Mouse (Mus musculus): Measurements from ENCODE around the gene Prickle4. TPM values are rescaled to one million over a fixed set of nuclear protein-coding genes. Genes with fewer than 3 reads are reported as not detected.
A peak's percentile ranks its signal among the peaks of the same experiment; 100 is the strongest.

Gene Prickle4
- polyA plus RNA-seq, 1 experiment from 2014 or later, result 2.6 TPM

DNA sequence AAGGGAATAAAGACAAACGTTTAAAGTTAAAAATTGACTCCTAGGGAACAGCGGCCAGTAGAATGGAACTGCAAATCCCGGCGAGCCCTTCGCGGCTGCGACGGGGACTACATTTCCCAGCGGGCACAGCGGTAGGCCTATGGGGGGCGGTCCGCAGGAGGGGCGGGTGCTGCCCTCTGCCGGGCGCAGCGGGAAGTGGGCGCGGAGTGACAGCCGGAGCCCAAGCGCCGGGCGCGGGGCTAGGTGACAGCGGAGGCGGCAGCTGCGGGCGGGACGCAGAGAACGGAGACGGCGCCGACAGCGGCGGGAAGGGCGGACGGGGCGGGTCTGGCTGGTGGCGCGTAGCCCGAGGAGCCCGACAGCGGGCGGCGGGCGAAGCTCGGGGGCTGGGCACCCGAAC, 42.3 kb upstream of the Prickle4 start, which contains the start of gene Tfeb:
Tfeb (plus strand) TSS at position 175 of the 400 bp plus-strand sequence.
- Histone ChIP-seq H3K27me3 (ENCODE audit: control insufficient read depth, insufficient read depth, low read length) (peaks cover 5% of the 10 kb centered on the region; the same call in 1 of the 2 replicates), H3K4me3 (ENCODE audit: low read depth, low read length) (peak within 1 kb of the TSS; percentile 59), H3K4me2 (ENCODE audit: low read depth, severe bottlenecking) (peak within 1 kb of the TSS; percentile 100), H3K9me3 (ENCODE audit: control insufficient read depth, low read length) (no peaks in the 10 kb centered on the region), H3K36me3 (ENCODE audit: control insufficient read depth, insufficient read depth, low read length) (no peaks in the 10 kb centered on the region), H3K4me1 (ENCODE audit: control insufficient read depth, insufficient read depth, low read length) (peaks cover 20% of the 10 kb centered on the region), H3K27ac (replicated peaks; ENCODE audit: low read depth, low read length) (no peak within 1 kb of the TSS), H3K9ac (ENCODE audit: low read length) (peak within 1 kb of the TSS; percentile 38)
- ATAC-seq (ENCODE audit: insufficient number of reproducible peaks, low FRiP score, low TSS enrichment, low read depth) (peak; percentile 59), DNase-seq (ENCODE audit: low spot score) (peak; percentile 97)
- WGBS, result under 1% methylated on average over 46 of the region's 47 CpGs

- no peaks in the 10 kb centered on the region for H3K36me3 ChIP-seq (ENCODE audit: control insufficient read depth, insufficient read depth, low read length)
- ATAC-seq (ENCODE audit: insufficient number of reproducible peaks, low FRiP score, low TSS enrichment, low read depth), result no peak
- no peak overlapping the region for H3K27ac ChIP-seq (replicated peaks; ENCODE audit: low read depth, low read length)
- no peak overlapping the region for H3K4me2 ChIP-seq (ENCODE audit: low read depth, severe bottlenecking)
- no peak overlapping the region for H3K9ac ChIP-seq (ENCODE audit: low read length)
- no peaks in the 10 kb centered on the region for H3K9me3 ChIP-seq (ENCODE audit: control insufficient read depth, low read length)
- H3K4me1 ChIP-seq (ENCODE audit: control insufficient read depth, insufficient read depth, low read length), result peaks cover 20% of the 10 kb centered on the region
- 73% methylated on average over 14 of the region's 14 CpGs for WGBS
- H3K27me3 ChIP-seq (ENCODE audit: control insufficient read depth, insufficient read depth, low read length), result peaks cover 5% of the 10 kb centered on the region; the same call in 1 of the 2 replicates
- H3K4me3 ChIP-seq (ENCODE audit: low read depth, low read length), result no peak overlapping the region
- DNase-seq (ENCODE audit: low spot score), result no peak
Observed at GRCm38 (mm10) chr17:47735553-47736100, 41.1 kb upstream of the Prickle4 start.

GRCm38 (mm10) chr17:47730633-47731575, 36.4 kb upstream of the Prickle4 start:
- H3K9me3 ChIP-seq (ENCODE audit: control insufficient read depth, low read length), result no peaks in the 10 kb centered on the region
- no peak for ATAC-seq (ENCODE audit: insufficient number of reproducible peaks, low FRiP score, low TSS enrichment, low read depth)
- H3K36me3 ChIP-seq (ENCODE audit: control insufficient read depth, insufficient read depth, low read length), result no peaks in the 10 kb centered on the region
- no peaks in the 10 kb centered on the region for H3K4me1 ChIP-seq (ENCODE audit: control insufficient read depth, insufficient read depth, low read length)
- no peak for DNase-seq (ENCODE audit: low spot score)
- no peak overlapping the region for H3K4me3 ChIP-seq (ENCODE audit: low read depth, low read length)
- H3K27ac ChIP-seq (replicated peaks; ENCODE audit: low read depth, low read length), result no peak overlapping the region
- WGBS, result 64% methylated on average over 24 of the region's 24 CpGs
- H3K27me3 ChIP-seq (ENCODE audit: control insufficient read depth, insufficient read depth, low read length), result no peaks in the 10 kb centered on the region
- no peak overlapping the region for H3K9ac ChIP-seq (ENCODE audit: low read length)
- no peak overlapping the region for H3K4me2 ChIP-seq (ENCODE audit: low read depth, severe bottlenecking)

DNA sequence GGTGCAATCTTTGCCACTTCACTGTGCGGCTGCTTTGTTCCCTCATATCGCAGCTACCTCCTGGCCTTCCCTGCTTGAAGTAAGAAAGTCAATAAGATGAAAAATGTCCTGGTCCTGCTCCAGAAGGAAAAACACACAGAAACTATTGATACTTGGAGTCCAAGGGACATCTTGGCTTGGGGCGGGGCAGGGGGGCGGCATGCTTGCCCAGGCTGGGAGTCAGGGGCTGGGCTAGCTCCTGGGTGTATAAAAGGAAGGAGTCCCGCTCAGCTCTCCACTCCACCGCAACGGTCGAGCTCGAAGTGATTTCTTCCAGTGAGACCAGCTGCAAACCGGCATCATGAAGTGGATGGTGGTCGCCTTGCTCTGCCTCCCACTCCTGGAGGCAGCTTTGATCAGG, 32.0 kb upstream of the Prickle4 start, which contains the start of gene Pgc:
Pgc (plus strand) TSS at position 277 of the 400 bp plus-strand sequence.
- H3K9me3 ChIP-seq (ENCODE audit: control insufficient read depth, low read length), result no peaks in the 10 kb centered on the region
- H3K4me2 ChIP-seq (ENCODE audit: low read depth, severe bottlenecking), result no peak within 1 kb of the TSS
- WGBS, result 71% methylated on average over 11 of the region's 11 CpGs
- H3K36me3 ChIP-seq (ENCODE audit: control insufficient read depth, insufficient read depth, low read length), result no peaks in the 10 kb centered on the region
- no peak within 1 kb of the TSS for H3K4me3 ChIP-seq (ENCODE audit: low read depth, low read length)
- H3K27ac ChIP-seq (replicated peaks; ENCODE audit: low read depth, low read length), result no peak within 1 kb of the TSS
- ATAC-seq (ENCODE audit: insufficient number of reproducible peaks, low FRiP score, low TSS enrichment, low read depth), result no peak
- H3K27me3 ChIP-seq (ENCODE audit: control insufficient read depth, insufficient read depth, low read length), result no peaks in the 10 kb centered on the region
- H3K9ac ChIP-seq (ENCODE audit: low read length), result no peak within 1 kb of the TSS
- no peak for DNase-seq (ENCODE audit: low spot score)
- no peaks in the 10 kb centered on the region for H3K4me1 ChIP-seq (ENCODE audit: control insufficient read depth, insufficient read depth, low read length)

DNA sequence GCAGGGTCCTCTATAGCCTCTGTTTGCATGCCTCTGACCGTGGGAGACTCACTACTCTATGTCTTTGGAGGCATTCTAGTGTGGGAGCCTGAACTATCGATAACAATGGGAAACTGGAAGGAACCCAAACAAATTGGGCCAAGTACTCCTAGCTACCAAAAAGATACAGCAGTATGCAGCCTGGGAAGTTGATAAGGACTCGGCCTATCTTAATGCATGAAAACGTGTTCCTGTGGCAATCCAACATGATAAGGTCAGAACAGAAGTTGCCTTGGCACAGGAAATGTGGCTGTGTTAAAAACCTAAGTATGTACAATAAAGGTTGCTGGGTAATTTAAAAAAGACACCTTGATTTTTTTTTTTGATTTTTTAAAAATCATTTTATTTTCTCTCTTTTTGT, 26.6 kb upstream of the Prickle4 start:
- Histone ChIP-seq H3K36me3 (ENCODE audit: control insufficient read depth, insufficient read depth, low read length) (no peaks in the 10 kb centered on the region), H3K4me1 (ENCODE audit: control insufficient read depth, insufficient read depth, low read length) (no peaks in the 10 kb centered on the region), H3K4me3 (ENCODE audit: low read depth, low read length) (no peak overlapping the region), H3K27me3 (ENCODE audit: control insufficient read depth, insufficient read depth, low read length) (no peaks in the 10 kb centered on the region), H3K9me3 (ENCODE audit: control insufficient read depth, low read length) (no peaks in the 10 kb centered on the region), H3K4me2 (ENCODE audit: low read depth, severe bottlenecking) (no peak overlapping the region), H3K9ac (ENCODE audit: low read length) (no peak overlapping the region), H3K27ac (replicated peaks; ENCODE audit: low read depth, low read length) (no peak overlapping the region)
- DNase-seq (ENCODE audit: low spot score) (no peak), ATAC-seq (ENCODE audit: insufficient number of reproducible peaks, low FRiP score, low TSS enrichment, low read depth) (no peak)
- 88% methylated on average over 4 of the region's 4 CpGs for WGBS

GRCm38 (mm10) chr17:47715037-47715436, 20.5 kb upstream of the Prickle4 start:
- ATAC-seq (ENCODE audit: insufficient number of reproducible peaks, low FRiP score, low TSS enrichment, low read depth) (no peak), DNase-seq (ENCODE audit: low spot score) (no peak)
- H3K9ac ChIP-seq (ENCODE audit: low read length), result no peak overlapping the region
- H3K9me3 ChIP-seq (ENCODE audit: control insufficient read depth, low read length), result no peaks in the 10 kb centered on the region
- H3K36me3 ChIP-seq (ENCODE audit: control insufficient read depth, insufficient read depth, low read length), result no peaks in the 10 kb centered on the region
- H3K27me3 ChIP-seq (ENCODE audit: control insufficient read depth, insufficient read depth, low read length), result no peaks in the 10 kb centered on the region
- no peak overlapping the region for H3K27ac ChIP-seq (replicated peaks; ENCODE audit: low read depth, low read length)
- 65% methylated on average over 3 of the region's 3 CpGs for WGBS
- H3K4me2 ChIP-seq (ENCODE audit: low read depth, severe bottlenecking), result no peak overlapping the region
- no peak overlapping the region for H3K4me3 ChIP-seq (ENCODE audit: low read depth, low read length)
- no peaks in the 10 kb centered on the region for H3K4me1 ChIP-seq (ENCODE audit: control insufficient read depth, insufficient read depth, low read length)

- no peaks in the 10 kb centered on the region for H3K9me3 ChIP-seq (ENCODE audit: control insufficient read depth, low read length)
- no peaks in the 10 kb centered on the region for H3K27me3 ChIP-seq (ENCODE audit: control insufficient read depth, insufficient read depth, low read length)
- DNase-seq (ENCODE audit: low spot score) (no peak), ATAC-seq (ENCODE audit: insufficient number of reproducible peaks, low FRiP score, low TSS enrichment, low read depth) (no peak)
- no peaks in the 10 kb centered on the region for H3K36me3 ChIP-seq (ENCODE audit: control insufficient read depth, insufficient read depth, low read length)
- H3K9ac ChIP-seq (ENCODE audit: low read length), result no peak overlapping the region
- H3K4me3 ChIP-seq (ENCODE audit: low read depth, low read length), result no peak overlapping the region
- WGBS, result 56% methylated on average over 15 of the region's 22 CpGs
- H3K27ac ChIP-seq (replicated peaks; ENCODE audit: low read depth, low read length), result no peak overlapping the region
- no peak overlapping the region for H3K4me2 ChIP-seq (ENCODE audit: low read depth, severe bottlenecking)
- no peaks in the 10 kb centered on the region for H3K4me1 ChIP-seq (ENCODE audit: control insufficient read depth, insufficient read depth, low read length)
Observed at GRCm38 (mm10) chr17:47712889-47713571, 18.5 kb upstream of the Prickle4 start.

DNA sequence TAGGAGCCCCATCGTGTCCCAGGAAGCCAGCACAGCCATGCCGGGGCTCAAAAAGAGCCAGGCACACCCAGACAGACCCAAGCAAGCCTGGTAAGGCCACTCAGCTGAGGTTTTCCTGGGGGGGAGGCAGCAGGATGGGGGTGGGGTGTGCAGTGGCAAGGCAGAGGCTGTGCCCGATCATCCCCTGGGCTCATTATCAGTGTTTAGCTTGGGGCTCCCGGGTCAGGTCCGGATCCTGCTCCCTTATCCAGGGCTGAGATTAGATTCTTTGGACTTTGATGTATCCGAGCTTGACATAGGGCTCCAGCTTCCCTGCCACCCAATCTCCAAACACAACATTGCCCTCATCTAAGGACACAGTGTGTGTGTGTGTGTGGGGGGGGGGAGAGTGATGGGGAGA, 17.3 kb upstream of the Prickle4 start:
- H3K9me3 ChIP-seq (ENCODE audit: control insufficient read depth, low read length), result no peaks in the 10 kb centered on the region
- no peak for ATAC-seq (ENCODE audit: insufficient number of reproducible peaks, low FRiP score, low TSS enrichment, low read depth)
- no peak overlapping the region for H3K27ac ChIP-seq (replicated peaks; ENCODE audit: low read depth, low read length)
- DNase-seq (ENCODE audit: low spot score), result no peak
- no peaks in the 10 kb centered on the region for H3K27me3 ChIP-seq (ENCODE audit: control insufficient read depth, insufficient read depth, low read length)
- H3K36me3 ChIP-seq (ENCODE audit: control insufficient read depth, insufficient read depth, low read length), result no peaks in the 10 kb centered on the region
- no peaks in the 10 kb centered on the region for H3K4me1 ChIP-seq (ENCODE audit: control insufficient read depth, insufficient read depth, low read length)
- H3K4me2 ChIP-seq (ENCODE audit: low read depth, severe bottlenecking), result no peak overlapping the region
- H3K9ac ChIP-seq (ENCODE audit: low read length), result no peak overlapping the region
- no peak overlapping the region for H3K4me3 ChIP-seq (ENCODE audit: low read depth, low read length)
- 59% methylated on average over 6 of the region's 6 CpGs for WGBS

Data from limb, embryonic 11.5 days (tissue).